Mouse (Mus musculus) central nervous system, embryonic 14 days (tissue): Measurements from ENCODE around the gene Prokr2. TPM values are rescaled to one million over a fixed set of nuclear protein-coding genes. Genes with fewer than 3 reads are reported as not detected.

Experiments used
- polyA plus RNA-seq: library from polyadenylated mRNA; depleted of rRNA; stranded (reverse); fragments of >200 nt; gene quantifications from 2 replicates; pipeline ENCODE4 v1.2.3, GENCODE M21; 2012; rRNA removed

Gene Prokr2
- polyA plus RNA-seq, result 2.7 TPM in 2 replicates

GRCm38 (mm10) chr2:132385194-132385838, at the start of gene Prokr2:
Gene Prokr2, minus strand, starts transcription at chr2:132385447.

Other genes starting within 250 kb of the Prokr2 start
- gene Slc23a2, start 240.3 kb downstream of the Prokr2 start, polyA plus RNA-seq, result 31.2 and 31.8 TPM in 2 replicates
- gene Tmem230, start 137.6 kb downstream of the Prokr2 start, polyA plus RNA-seq, result 65.4 and 66.4 TPM in 2 replicates
- gene Pcna, start 132.1 kb downstream of the Prokr2 start, polyA plus RNA-seq, result 212 and 274 TPM in 2 replicates
- 44.1 and 44.8 TPM in 2 replicates for gene Cds2, start 122.3 kb downstream of the Prokr2 start, polyA plus RNA-seq
- gene Gpcpd1, start 202.3 kb upstream of the Prokr2 start, polyA plus RNA-seq, result 53.2 and 56.4 TPM in 2 replicates